Mouse (Mus musculus): Measurements from ENCODE around the gene Mapk13.

DNA sequence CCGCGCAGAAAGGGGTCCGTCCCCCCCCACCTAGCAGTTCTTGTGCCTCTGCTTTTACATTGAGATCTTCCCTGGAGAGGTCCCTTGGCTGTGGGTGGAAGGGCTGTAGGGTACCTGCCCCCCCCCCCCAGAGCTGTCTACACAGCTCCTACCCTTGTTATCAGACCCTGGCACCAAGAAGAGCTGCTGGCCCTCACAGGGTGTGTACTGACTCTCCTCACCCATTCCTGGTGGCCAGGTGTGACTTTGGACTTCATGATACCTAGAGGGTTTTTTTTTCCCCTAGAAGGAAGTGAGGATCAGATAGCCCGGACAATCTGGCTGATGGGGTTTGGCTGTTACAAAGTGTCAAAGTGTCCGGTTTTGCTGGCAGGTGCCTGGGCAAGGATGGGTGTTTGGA is 2.2 kb downstream of the Mapk13 start:
- TF ChIP-seq CTCF (IDR thresholded peaks at IDR 0.05; ENCODE audit: low read depth) (no peak), EP300 (optimal IDR thresholded peaks at IDR 0.05) (no peak)
